Mouse (Mus musculus) cerebellum, postnatal 14 days (tissue): ENCODE data around the gene Znfx1.

Source experiments
- DNase-seq, 2 experiments: peaks; one replicate each; pipeline ENCODE4 v3.0.0; 2021; ENCODE audit warnings: mixed read lengths in 2 of 2

Znfx1 gene

DNA sequence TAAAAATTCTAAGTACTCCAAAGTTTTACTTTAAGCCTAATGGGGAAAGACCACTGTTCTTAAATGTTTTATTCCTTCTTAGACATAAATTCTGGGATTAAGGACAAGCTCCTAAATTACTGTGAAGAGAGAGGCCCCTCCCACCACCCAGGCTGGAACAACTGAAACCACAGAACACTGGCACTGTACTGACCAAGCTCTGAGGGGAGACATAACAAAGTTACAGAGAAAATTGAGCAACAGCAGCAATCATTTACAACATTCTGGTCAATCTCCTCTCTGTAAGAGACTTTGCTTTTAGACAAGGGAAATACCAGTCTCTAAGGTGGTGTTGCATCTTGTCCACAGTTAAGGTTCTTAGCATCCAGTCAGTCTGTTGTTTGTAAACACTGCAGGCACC lies 70.9 kb downstream of the Znfx1 start:
- no peak for DNase-seq

DNA sequence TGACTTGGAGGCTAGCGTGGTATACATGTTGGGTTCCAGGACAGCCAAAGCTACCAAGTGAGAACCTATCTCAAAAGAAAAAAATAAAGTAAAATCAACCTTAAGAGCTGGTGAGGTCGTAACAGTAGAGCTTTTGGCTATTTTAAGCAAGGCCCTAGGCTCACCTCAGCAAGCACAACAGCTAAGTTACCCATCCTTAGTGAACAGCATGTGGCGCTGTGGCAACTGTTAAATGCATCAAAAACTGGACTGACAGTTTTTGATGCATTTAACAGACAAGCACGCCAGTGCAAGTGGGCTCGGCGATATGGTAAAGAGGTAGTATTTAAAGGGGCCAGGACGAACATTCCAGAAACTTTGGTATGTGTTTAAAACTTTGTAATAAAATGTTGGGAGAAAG lies 72.0 kb downstream of the Znfx1 start:
- no peak for DNase-seq
